Mouse (Mus musculus) ES-Bruce4 (cell line): Measurements from ENCODE around the gene Zc3h18.

Experiments
- CTCF ChIP-seq: IDR thresholded peaks from one replicate; pipeline ENCODE4 v1.8.1; 2011; ENCODE audit warnings: low read depth, low read length
- POLR2A ChIP-seq: IDR thresholded peaks from one replicate; pipeline ENCODE4 v1.8.1; 2011; ENCODE audit warnings: low read length; ENCODE audit not compliant: insufficient read depth

DNA sequence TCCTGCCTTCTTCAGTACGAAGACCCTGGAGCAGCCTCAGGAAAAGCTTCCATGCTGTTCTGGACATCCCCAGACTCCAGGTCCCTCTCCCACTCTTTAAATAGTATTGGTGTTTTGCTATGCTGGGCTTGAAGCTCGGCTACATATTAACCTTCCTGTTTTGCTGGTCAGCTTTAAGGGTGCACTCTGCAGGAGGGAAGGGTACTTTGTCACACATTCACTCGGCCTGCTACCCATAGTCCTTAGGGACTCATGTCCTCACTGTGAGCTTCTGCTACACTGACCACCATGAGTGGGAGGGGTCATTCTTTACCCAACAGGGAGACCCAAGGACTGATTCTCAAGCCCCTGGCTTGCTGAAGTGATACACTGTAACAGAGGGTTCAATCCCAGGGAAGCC lies 54.2 kb downstream of the Zc3h18 start:
- no peak for TF ChIP-seq CTCF
- no peak for TF ChIP-seq POLR2A
